Mouse (Mus musculus) liver, embryonic 16.5 days (tissue): ENCODE results near the gene Gas6. TPM values are rescaled to one million over a fixed set of nuclear protein-coding genes. Genes with fewer than 3 reads are reported as not detected.

Source experiments
- ATAC-seq: fragments of 200-750 bp; cut with Nextera tagmentation; 2 replicates; pipeline ENCODE4 v1.8.0; 2017; ENCODE audit warnings: low read depth, mild to moderate bottlenecking, moderate number of reproducible peaks, moderate library complexity
- H3K27ac ChIP-seq: fragments of 300-500 bp; sonication (generic); 2 replicates; pipeline ENCODE4 v1.5.1; 2014; ENCODE audit warnings: mild to moderate bottlenecking, low read length
- H3K27me3 ChIP-seq: fragments of 300-500 bp; sonication (generic); 2 replicates; pipeline ENCODE4 v1.6.1; 2014; ENCODE audit warnings: low read depth, low read length, mixed read lengths; ENCODE audit not compliant: control insufficient read depth, insufficient read depth
- H3K36me3 ChIP-seq: fragments of 300-500 bp; sonication (generic); 2 replicates; pipeline ENCODE4 v1.6.1; 2014; ENCODE audit warnings: mild to moderate bottlenecking; ENCODE audit not compliant: control insufficient read depth, insufficient read depth
- H3K4me1 ChIP-seq: fragments of 300-500 bp; sonication (generic); 2 replicates; pipeline ENCODE4 v1.6.1; 2014; ENCODE audit warnings: low read depth, low read length, mixed read lengths; ENCODE audit not compliant: control insufficient read depth
- H3K4me2 ChIP-seq: fragments of 300-500 bp; sonication (generic); 2 replicates; pipeline ENCODE4 v1.6.1; 2014; ENCODE audit warnings: low read depth, low read length, mixed read lengths
- H3K4me3 ChIP-seq: fragments of 300-500 bp; sonication (generic); 2 replicates; pipeline ENCODE4 v1.5.1; 2014; ENCODE audit warnings: low read depth, mild to moderate bottlenecking, low read length
- H3K9ac ChIP-seq: fragments of 300-500 bp; sonication (generic); 2 replicates; pipeline ENCODE4 v1.6.1; 2014; ENCODE audit warnings: low read depth, low read length
- H3K9me3 ChIP-seq: fragments of 300-500 bp; sonication (generic); replicated peaks from 2 replicates; pipeline ENCODE4 v1.6.1; 2016; ENCODE audit warnings: low read length; ENCODE audit not compliant: control insufficient read depth
- WGBS: fragments of 180-500 bp; shearing (Covaris S2); extraction: QIAGEN DNeasy Blood & Tissue Kit; methylation state at CpG from one replicate; pipeline ENCODE4 v1.1.7; 2014; ENCODE audit not compliant: insufficient replicate concordance; 5-methylcytosine and 5-hydroxymethylcytosine counted together
- polyA plus RNA-seq: library from polyadenylated mRNA; unstranded; fragments of >200 nt; fragmentation: Nextera tagmentation; extraction: Ambion mirVana; gene quantifications from 2 replicates; pipeline ENCODE4 v1.2.1, GENCODE M21; 2015

Gas6 gene
- polyA plus RNA-seq, 1 experiment from 2014 or later: 8.3 TPM

- no peak overlapping the region for H3K4me3 ChIP-seq
- no peaks in the 10 kb centered on the region for H3K27me3 ChIP-seq
- H3K4me1 ChIP-seq: no peaks in the 10 kb centered on the region
- H3K4me2 ChIP-seq: no peak overlapping the region
- no peak overlapping the region for H3K27ac ChIP-seq
- no peaks in the 10 kb centered on the region for H3K36me3 ChIP-seq
- no peak overlapping the region for H3K9ac ChIP-seq
- ATAC-seq: no peak
- H3K9me3 ChIP-seq: no peaks in the 10 kb centered on the region
- WGBS: 41% methylated on average over 9 of the region's 9 CpGs
Measured at GRCm38 (mm10) chr8:13475892-13476291, 18.4 kb downstream of the Gas6 start.

DNA sequence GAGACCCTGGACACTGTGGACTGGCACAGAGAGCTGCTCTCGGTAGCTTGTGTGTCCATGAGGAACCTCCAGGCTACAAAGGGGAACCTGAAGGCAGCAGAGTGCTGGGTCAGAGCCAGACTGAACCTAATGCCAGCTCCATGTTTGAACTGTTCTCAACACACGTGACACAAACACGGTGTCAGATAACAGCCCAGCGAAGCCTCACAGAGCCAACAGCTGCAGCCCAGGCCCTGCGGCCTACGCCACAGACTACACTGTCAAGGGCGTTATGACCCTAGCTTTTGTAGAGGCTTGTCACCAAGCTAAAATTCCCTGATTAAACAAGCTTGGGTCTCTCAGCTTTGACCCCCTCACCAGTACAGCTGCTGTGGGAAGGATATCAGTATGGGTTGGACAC, 22.0 kb downstream of the Gas6 start:
- ATAC-seq: peak; percentile 78
- 53% methylated on average over 7 of the region's 7 CpGs for WGBS
- no peak overlapping the region for H3K27ac ChIP-seq

DNA sequence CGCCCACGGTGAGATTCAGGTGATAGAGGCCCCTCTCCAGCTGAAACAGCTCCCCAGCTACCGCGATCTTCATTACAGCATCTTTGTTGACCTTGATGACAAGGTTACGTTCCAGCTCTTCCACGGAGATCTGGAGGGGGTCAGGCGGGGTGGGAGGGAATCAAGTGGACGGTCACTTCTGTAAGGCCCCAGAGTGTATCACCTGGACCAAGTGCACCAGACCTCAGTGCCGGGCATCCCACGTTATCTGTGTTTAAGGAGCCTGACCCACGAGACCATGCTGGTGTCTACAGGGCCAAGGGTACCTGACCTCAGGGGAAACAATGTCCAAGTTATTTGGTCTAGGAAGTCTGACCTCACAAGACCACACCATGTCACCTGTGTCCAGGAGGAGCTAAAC, 22.8 kb downstream of the Gas6 start:
- WGBS: 61% methylated on average over 11 of the region's 11 CpGs
- ATAC-seq: no peak

More for the DNA sequence above, 22.0 kb downstream of the Gas6 start:
- Histone ChIP-seq H3K36me3 (no peaks in the 10 kb centered on the region), H3K4me2 (no peak overlapping the region), H3K4me1 (no peaks in the 10 kb centered on the region), H3K27me3 (no peaks in the 10 kb centered on the region), H3K4me3 (no peak overlapping the region), H3K9me3 (no peaks in the 10 kb centered on the region), H3K9ac (no peak overlapping the region)

DNA sequence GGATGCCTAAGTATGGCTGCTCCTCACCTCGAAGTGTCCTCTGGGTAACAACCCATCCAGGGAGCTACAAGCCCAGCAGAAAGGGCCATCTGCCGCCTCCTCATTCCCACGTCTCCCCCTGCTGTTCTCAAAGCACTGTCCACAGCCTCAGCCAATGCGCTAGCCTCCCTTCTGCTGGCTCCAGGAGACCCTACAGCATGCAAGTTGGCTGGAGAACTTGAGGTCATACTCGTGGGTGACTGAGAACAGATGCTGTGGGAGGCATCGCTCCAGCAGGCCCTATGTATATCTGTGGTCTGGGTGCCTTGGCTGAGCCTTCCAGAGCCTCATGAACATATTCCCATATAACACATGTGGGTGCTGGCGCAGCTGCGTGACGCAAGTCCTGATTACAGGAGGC, 25.6 kb downstream of the Gas6 start:
- Histone ChIP-seq H3K36me3 (no peaks in the 10 kb centered on the region), H3K4me3 (no peak overlapping the region), H3K4me2 (no peak overlapping the region), H3K4me1 (no peaks in the 10 kb centered on the region), H3K9me3 (no peaks in the 10 kb centered on the region), H3K9ac (no peak overlapping the region), H3K27me3 (no peaks in the 10 kb centered on the region), H3K27ac (no peak overlapping the region)
- ATAC-seq: no peak
- 65% methylated on average over 9 of the region's 9 CpGs for WGBS

More for the DNA sequence above, 22.8 kb downstream of the Gas6 start:
- Histone ChIP-seq H3K27me3 (no peaks in the 10 kb centered on the region), H3K36me3 (no peaks in the 10 kb centered on the region), H3K4me2 (no peak overlapping the region), H3K4me3 (no peak overlapping the region), H3K4me1 (no peaks in the 10 kb centered on the region), H3K9me3 (no peaks in the 10 kb centered on the region), H3K27ac (no peak overlapping the region), H3K9ac (no peak overlapping the region)

GRCm38 (mm10) chr8:13466989-13467388, 27.3 kb downstream of the Gas6 start:
- H3K9me3 ChIP-seq: no peaks in the 10 kb centered on the region
- no peak overlapping the region for H3K9ac ChIP-seq
- H3K4me1 ChIP-seq: peaks cover 2% of the 10 kb centered on the region; the same call in 1 of the 2 replicates
- no peak for ATAC-seq
- no peaks in the 10 kb centered on the region for H3K27me3 ChIP-seq
- no peaks in the 10 kb centered on the region for H3K36me3 ChIP-seq
- H3K4me2 ChIP-seq: no peak overlapping the region
- H3K27ac ChIP-seq: no peak overlapping the region
- no peak overlapping the region for H3K4me3 ChIP-seq
- WGBS: 47% methylated on average over 5 of the region's 5 CpGs

DNA sequence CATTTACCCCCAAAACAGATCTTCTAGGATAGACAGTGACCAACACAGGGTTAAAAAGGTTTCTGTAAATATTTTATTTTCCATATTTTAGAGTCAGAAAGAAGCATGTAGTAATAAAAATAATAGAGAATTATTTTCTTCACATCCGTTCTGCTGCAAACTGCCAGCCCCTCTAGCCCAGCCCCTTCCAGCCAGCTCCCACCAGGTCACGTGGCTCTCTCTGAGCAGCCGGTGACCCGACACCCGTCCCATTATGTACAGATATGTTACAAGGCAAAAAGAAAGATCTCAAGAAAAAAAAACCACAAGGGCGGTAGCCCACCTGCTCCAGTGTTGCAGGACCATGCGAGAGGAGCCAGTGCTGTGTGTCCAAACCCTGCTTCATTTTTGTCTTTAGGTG, 29.0 kb downstream of the Gas6 start:
- no peak for ATAC-seq
- H3K4me2 ChIP-seq: no peak overlapping the region
- no peaks in the 10 kb centered on the region for H3K36me3 ChIP-seq
- H3K4me1 ChIP-seq: peaks cover 3% of the 10 kb centered on the region; the same call in 1 of the 2 replicates
- H3K27me3 ChIP-seq: no peaks in the 10 kb centered on the region
- WGBS: 61% methylated on average over 7 of the region's 7 CpGs
- no peak overlapping the region for H3K27ac ChIP-seq
- no peaks in the 10 kb centered on the region for H3K9me3 ChIP-seq
- H3K4me3 ChIP-seq: no peak overlapping the region
- no peak overlapping the region for H3K9ac ChIP-seq

- ATAC-seq: peak; percentile 86
- H3K27me3 ChIP-seq: no peaks in the 10 kb centered on the region
- 50% methylated on average over 10 of the region's 10 CpGs for WGBS
- no peak overlapping the region for H3K4me2 ChIP-seq
- H3K9ac ChIP-seq: no peak overlapping the region
- no peaks in the 10 kb centered on the region for H3K9me3 ChIP-seq
- H3K4me3 ChIP-seq: no peak overlapping the region
- no peak overlapping the region for H3K27ac ChIP-seq
- no peaks in the 10 kb centered on the region for H3K36me3 ChIP-seq
- peaks cover 3% of the 10 kb centered on the region; the same call in 1 of the 2 replicates for H3K4me1 ChIP-seq
Measured at GRCm38 (mm10) chr8:13462392-13462791, 31.9 kb downstream of the Gas6 start.

DNA sequence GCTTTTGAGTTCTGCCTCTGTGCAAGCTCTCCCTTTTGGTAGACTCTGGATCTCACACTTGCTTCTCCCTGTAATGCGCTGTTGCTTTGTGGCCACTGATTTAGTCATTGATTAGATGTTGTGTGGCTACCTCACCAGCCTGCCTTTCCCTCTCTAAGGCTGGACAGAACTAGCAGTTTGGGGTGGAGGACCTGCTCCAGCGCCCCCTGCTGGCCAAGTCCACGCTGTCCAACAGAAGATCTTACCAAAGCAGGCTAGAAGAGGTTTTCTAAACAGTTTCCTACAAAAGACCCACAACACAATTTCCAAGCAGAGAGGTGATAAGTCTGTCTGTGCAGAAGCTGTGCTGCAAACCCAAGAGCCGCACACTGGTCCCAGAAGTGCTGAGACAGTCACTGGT, 32.4 kb downstream of the Gas6 start:
- 18% methylated on average over 4 of the region's 4 CpGs for WGBS
- Histone ChIP-seq H3K4me1 (peaks cover 3% of the 10 kb centered on the region; the same call in 1 of the 2 replicates), H3K4me3 (no peak overlapping the region), H3K9me3 (no peaks in the 10 kb centered on the region), H3K36me3 (no peaks in the 10 kb centered on the region), H3K27ac (no peak overlapping the region), H3K27me3 (no peaks in the 10 kb centered on the region), H3K4me2 (no peak overlapping the region), H3K9ac (no peak overlapping the region)
- no peak for ATAC-seq

DNA sequence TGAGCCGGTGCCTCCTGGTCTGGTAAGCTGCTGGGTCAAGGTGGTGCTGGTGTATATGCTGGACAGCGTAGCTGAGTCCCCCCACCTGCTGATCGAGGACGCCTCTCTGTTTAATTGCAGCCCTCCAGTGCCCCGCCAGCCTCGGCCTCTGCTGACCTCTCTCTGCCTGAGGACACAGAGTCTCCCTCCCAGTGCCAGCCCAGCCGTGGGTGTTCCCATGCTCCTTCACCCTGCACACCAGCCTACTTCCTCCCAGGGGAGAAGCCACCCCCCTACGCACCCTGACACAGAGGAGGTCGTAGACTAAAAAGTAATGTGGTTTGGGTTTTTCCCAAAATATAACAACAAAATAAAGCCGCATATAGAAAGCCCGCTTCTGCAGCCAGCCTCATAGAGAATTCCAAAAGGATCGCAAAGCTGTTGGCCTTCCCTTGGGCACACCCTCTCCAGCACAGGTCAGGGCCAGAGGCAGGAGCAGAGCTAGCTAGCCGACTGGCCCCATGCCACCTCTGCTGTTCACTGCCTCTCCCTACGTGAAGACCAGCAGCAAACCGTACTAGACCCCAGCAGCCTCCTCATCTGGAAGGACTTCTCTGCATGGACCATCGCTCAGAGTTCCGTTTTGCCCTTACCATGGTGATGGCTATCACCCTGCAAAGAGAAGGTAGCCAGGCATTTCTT, 33.1 kb downstream of the Gas6 start:
- H3K27ac ChIP-seq: no peak overlapping the region
- ATAC-seq: no peak
- H3K36me3 ChIP-seq: no peaks in the 10 kb centered on the region
- no peaks in the 10 kb centered on the region for H3K9me3 ChIP-seq
- peaks cover 3% of the 10 kb centered on the region; the same call in 1 of the 2 replicates for H3K4me1 ChIP-seq
- 62% methylated on average over 17 of the region's 17 CpGs for WGBS
- H3K27me3 ChIP-seq: no peaks in the 10 kb centered on the region
- no peak overlapping the region for H3K9ac ChIP-seq
- H3K4me2 ChIP-seq: no peak overlapping the region
- H3K4me3 ChIP-seq: no peak overlapping the region
